Mouse (Mus musculus): ENCODE results near the gene Nufip2.

DNA sequence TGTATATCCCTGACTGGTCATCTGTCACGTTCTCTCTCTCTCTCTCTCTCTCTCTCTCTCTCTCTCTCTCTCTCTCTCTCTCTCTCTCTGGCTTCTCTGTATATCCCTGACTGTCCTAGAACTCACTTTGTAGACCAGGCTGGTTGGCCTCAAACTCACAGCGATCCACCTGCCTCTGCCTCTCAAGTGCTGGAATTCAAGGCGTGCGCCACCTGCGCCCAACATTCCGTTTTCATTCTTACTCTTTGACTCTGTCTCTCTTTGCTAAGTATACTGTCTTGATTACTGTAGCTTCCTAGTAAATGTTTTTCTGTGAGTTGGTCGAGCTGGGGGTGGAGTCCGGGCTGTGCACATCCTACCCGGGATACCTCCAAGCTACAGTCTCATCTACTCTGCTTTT, 44.6 kb upstream of the Nufip2 start:
- TF ChIP-seq GATA1 (IDR thresholded peaks at IDR 0.05; ENCODE audit: borderline replicate concordance, low read length) (no peak), FLI1 (IDR thresholded peaks at IDR 0.05; ENCODE audit: low read length) (no peak)

Data from megakaryocyte, embryonic 14.5 days (primary cell).